Mouse (Mus musculus) cerebellum, adult 18-20 months (tissue): ENCODE data around the gene Cd55b.
"Not testable (repeated sequence)": the region's sequence is repeated elsewhere in the genome, so short reads cannot be mapped to it uniquely, and the experiment has no call there.

Source experiments
- DNase-seq, 2 experiments: peaks; one replicate each; pipeline ENCODE4 v3.0.0; 2021

Gene Cd55b

DNA sequence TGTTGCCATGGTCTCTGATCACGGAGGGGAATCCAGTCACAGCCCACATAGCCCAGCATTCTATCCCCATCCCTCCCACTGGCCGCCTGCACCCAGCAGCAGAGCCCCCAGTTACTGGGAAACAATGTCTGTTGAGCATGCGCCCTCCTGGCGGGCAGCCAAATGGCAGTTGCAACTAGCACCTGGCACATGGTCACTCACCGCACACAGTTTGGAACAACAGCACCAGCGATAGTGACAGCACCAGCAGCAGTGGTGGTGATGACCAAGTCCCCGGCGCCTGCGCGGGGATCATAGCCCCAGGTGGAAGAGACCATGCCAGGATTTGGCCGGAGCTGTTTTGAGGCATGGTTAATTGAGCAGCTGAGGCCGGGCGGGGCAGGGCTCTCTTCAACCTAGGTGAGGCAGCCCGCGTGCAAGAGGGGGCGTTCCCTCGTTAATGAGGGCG lies at the start of gene Cd55b:
Gene Cd55b (minus strand): TSS at position 346 of the 448 bp plus-strand sequence.
- peak; percentile 1 to 19 for DNase-seq

GRCm38 (mm10) chr1:130470074-130470473 lies 47.3 kb upstream of the Cd55b start:
- DNase-seq: no peak

DNA sequence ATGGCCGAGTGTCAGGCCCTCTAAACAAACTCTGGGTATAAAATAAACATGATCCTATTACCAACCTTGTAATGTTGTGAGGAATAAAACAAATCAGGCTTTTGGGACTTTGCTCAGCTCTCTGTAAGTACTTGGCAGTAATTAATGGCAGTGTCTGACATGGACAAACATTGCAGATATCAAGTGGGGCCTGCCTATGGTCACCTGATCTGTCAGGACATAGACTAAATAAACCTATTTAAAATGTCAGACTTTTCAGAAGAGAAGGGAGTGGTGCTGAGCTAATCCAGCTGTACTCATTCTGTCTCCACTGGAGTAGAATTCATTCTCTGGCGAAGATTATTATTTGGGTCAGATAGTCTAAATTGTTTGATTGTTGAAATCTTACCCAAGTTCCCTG lies 44.6 kb upstream of the Cd55b start:
- DNase-seq: no peak

GRCm38 (mm10) chr1:130464173-130464572 lies 41.4 kb upstream of the Cd55b start:
- no peak for DNase-seq

GRCm38 (mm10) chr1:130462867-130463266 lies 40.1 kb upstream of the Cd55b start:
- peak in 1 of 2 experiments; percentile 3 for DNase-seq

DNA sequence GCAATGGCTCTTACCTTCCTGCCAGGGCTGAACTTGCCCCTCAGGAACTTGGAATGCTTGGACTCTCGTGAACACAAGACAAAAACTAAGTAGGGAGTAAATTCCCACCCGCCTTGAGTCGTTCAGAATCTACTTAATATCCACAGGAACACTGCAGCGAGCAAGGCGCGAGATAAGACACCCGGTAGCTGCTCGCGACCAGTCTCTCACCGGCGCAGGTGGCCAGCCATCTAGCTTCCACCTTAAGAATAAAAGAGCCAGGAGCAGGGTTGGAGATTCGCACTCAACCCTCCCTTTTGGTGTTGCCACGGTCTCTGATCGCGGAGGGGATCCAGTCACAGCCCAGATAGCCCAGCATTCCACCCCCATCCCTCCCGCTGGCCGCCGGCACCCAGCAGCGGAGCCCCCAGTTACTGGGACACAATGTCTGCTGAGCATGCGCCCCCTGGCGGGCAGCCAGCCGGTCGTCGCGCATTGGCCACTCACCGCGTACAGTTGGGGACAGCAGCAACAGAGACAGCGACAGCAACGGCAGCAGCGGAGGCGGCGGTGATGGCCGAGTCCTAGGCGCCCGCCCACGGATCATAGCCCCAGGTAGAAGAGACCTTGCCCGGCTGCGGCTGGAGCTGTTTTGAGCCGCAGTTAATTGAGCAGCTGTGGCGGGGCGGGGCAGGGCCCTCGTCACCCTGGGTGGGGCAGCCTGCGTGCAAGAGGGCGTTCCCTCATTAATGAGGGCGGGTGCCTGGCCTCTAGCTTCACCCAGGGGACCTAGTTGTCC lies 39.5 kb upstream of the Cd55b start, which contains the start of gene Cd55:
Gene Cd55 (minus strand): TSS at position 661 of the 778 bp plus-strand sequence.
- peak; percentile 57 to 75 for DNase-seq

- no peak for DNase-seq
Observed at GRCm38 (mm10) chr1:130455111-130455510, 32.3 kb upstream of the Cd55b start.

- not testable (repeated sequence) for DNase-seq
Observed at GRCm38 (mm10) chr1:130442930-130443329, 20.1 kb upstream of the Cd55b start.

- no peak for DNase-seq
Observed at GRCm38 (mm10) chr1:130430920-130431319, 8.1 kb upstream of the Cd55b start.

- not testable (repeated sequence) for DNase-seq
Observed at GRCm38 (mm10) chr1:130428667-130429066, 5.9 kb upstream of the Cd55b start.

DNA sequence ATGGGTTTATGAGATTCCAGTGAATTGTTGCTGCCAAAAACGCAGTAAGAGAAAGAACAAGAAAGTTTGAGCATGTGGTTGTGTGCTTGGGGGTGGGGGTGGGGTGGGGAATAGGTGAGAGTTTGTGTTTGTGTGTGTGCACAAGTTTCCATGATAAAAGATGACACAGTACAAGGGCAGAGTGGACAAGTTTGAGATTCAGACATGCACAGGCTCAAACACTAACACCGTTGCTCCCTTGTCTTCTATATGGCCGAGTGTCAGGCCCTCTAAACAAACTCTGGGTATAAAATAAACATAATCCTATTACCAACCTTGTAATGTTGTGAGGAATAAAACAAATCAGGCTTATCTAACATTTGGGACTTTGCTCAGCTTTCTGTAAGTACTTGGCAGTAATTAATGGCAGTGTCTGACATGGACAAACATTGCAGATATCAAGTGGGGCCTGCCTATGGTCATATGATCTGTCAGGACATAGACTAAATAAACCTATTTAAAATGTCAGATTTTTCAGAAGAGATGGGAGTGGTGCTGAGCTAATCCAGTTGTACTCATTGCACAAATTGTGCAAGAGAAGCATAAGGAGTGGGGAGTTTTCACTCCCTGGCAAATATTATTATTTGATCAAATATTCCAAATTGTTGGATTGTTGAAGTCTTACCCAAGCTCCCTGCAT lies 4.5 kb upstream of the Cd55b start:
- DNase-seq: not testable (repeated sequence)

DNA sequence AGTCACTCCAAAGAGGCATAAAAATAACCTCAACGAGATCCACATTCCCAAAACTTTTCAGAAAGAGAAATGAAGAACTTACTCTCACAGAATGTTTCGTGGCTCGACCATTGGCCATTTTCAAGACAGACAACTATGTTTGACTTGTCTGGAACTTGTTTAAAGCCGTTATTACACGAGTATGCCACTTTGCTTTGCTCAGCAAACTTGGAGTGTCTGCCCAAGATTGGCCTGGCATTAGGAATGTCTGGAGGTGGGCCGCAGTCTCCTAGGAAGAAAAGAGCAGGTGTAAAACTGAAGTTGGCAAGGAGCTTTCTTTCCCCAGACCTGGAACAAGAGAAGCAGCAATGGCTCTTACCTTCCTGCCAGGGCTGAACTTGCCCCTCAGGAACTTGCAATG lies 776 bp downstream of the Cd55b start:
- DNase-seq: not testable (repeated sequence)

GRCm38 (mm10) chr1:130397109-130397508 lies 25.7 kb downstream of the Cd55b start:
- DNase-seq: not testable (repeated sequence)

DNA sequence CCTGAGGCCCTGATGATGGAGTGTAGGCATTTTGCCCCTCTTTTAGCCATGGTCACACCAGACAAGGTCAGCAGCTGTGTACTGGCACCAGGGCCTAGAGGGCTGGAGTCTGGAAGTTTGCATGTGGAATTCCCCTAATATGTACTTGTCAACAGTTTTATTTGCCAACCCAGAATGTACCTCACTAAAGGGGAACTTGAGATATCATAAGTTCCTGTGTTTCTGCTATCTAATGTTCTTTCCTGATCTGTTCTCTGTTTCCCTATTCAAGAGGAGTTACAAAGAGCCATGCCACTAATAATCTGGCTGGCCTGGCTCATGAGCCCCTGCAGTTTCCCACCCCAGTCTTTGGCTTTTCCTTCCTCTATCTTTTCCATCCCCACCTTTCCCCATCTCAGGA lies 35.5 kb downstream of the Cd55b start:
- not testable (repeated sequence) for DNase-seq

- DNase-seq: no peak
Observed at GRCm38 (mm10) chr1:130377726-130378429, 44.9 kb downstream of the Cd55b start.

GRCm38 (mm10) chr1:130374173-130374785 lies 48.5 kb downstream of the Cd55b start:
- DNase-seq: no peak

GRCm38 (mm10) chr1:130373398-130374083 lies 49.3 kb downstream of the Cd55b start:
- no peak for DNase-seq

GRCm38 (mm10) chr1:130371895-130372528 lies 50.8 kb downstream of the Cd55b start:
- peak; percentile 26 to 37 for DNase-seq

DNA sequence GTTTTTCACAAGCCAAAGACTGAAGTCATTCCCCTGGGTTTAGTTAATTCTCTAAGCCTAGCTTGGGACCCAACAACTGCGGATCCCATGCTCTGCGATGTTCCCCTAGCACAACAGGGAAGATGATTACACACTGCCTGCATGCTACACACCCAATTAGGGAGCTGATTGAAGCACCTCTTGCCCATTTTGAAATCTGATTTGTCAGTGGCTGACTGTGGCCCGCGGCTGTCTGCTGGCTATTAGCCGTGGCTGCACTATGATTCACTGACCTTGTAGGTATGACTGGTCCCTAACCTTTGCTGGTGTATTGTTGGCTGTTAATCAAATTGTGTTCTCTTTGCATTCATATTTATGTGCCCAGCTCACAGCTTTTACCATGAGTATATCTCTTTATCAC lies 51.5 kb downstream of the Cd55b start:
- no peak for DNase-seq

DNA sequence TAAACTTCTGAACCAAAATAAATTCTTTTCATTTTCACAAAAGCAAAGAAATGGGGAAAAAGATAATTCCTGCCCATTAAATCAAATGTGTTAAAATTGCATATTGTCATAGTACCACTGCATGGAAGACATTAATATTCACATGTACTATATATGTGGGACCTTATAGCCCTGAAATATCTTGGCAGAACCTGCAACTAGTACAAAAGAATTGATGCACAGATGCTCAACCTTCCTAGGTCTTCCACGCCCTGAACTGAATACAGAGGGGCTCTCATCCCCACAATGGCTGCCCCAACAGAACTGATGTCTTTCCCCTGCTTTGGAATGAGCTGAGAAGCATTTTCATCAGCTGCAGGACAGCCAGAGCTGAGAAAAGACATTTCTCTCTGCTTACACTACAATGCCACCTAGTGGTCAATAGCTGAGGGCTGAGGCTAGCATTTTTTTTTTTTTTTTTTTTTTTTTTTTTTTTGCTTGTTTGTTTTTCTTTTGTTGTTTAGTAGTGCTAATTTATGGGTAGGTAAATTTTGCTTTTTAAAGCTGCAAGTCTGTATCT lies 72.7 kb downstream of the Cd55b start:
- peak; percentile 4 to 8 for DNase-seq

- no peak for DNase-seq
Observed at GRCm38 (mm10) chr1:130342429-130342828, 80.4 kb downstream of the Cd55b start.
